Mouse (Mus musculus) macrophage (primary cell): ENCODE data around the gene Pnpla7. TPM values are rescaled to one million over a fixed set of nuclear protein-coding genes. Genes with fewer than 3 reads are reported as not detected.

Experiments
- polyA plus RNA-seq: library from polyadenylated mRNA; stranded (reverse); fragments of 250-400 nt; gene quantifications from 3 replicates; pipeline ENCODE4 v1.2.4, GENCODE M21; 2018; ENCODE audit warnings: inconsistent platforms

Gene Pnpla7
- polyA plus RNA-seq, 1 experiment from 2014 or later: 111 TPM

Other genes starting within 250 kb of the Pnpla7 start
- 0.19 to 0.48 TPM (median 0.36 TPM) in 3 replicates for gene Cacna1b, start 212.9 kb upstream of the Pnpla7 start, polyA plus RNA-seq
- gene Ehmt1, start 56.4 kb upstream of the Pnpla7 start, polyA plus RNA-seq: 16.4 to 30.9 TPM (median 20.2 TPM) in 3 replicates
- 31.6 to 60.4 TPM (median 40.5 TPM) in 3 replicates for gene Arrdc1, start 40.8 kb upstream of the Pnpla7 start, polyA plus RNA-seq
- gene Zmynd19, start 26.2 kb upstream of the Pnpla7 start, polyA plus RNA-seq: 4.4 to 23.2 TPM (median 5.6 TPM) in 3 replicates
- gene Dph7, start 13.6 kb upstream of the Pnpla7 start, polyA plus RNA-seq: 5.7 to 9.6 TPM (median 7.8 TPM) in 3 replicates
- gene Mrpl41, start 935 bp upstream of the Pnpla7 start, polyA plus RNA-seq: 63.2 to 80.5 TPM (median 76.8 TPM) in 3 replicates
- 4.8 to 12.0 TPM (median 8.9 TPM) in 3 replicates for gene Nsmf, start 78.3 kb downstream of the Pnpla7 start, polyA plus RNA-seq
- gene Entpd8, start 104.3 kb downstream of the Pnpla7 start, polyA plus RNA-seq: not detected in 3 replicates
- gene Noxa1, start 119.1 kb downstream of the Pnpla7 start, polyA plus RNA-seq: not detected in 3 replicates
- gene Nrarp, start 204.7 kb downstream of the Pnpla7 start, polyA plus RNA-seq: not detected in 3 replicates
- 56.5 to 71.1 TPM (median 57.4 TPM) in 3 replicates for gene Tor4a, start 220.9 kb downstream of the Pnpla7 start, polyA plus RNA-seq
- gene Nelfb, start 235.5 kb downstream of the Pnpla7 start, polyA plus RNA-seq: 18.9 to 30.4 TPM (median 29.5 TPM) in 3 replicates
- not detected in 3 replicates for gene Stpg3, start 238.6 kb downstream of the Pnpla7 start, polyA plus RNA-seq
- gene Fam166a, start 242.7 kb downstream of the Pnpla7 start, polyA plus RNA-seq: not detected in 3 replicates
- 49.1 to 144 TPM (median 76.8 TPM) in 3 replicates for gene Tubb4b, start 248.7 kb downstream of the Pnpla7 start, polyA plus RNA-seq